Mouse (Mus musculus) thymus, postnatal 25 days (tissue): ENCODE results near the gene Plin4.

Source experiments
- DNase-seq: peaks from one replicate; pipeline ENCODE4 v3.0.0; 2022

Plin4 gene

GRCm38 (mm10) chr17:56109219-56110051 lies at the start of gene Plin4:
TSS of gene Plin4 (minus strand) at chr17:56109803.
- DNase-seq: no peak

- DNase-seq: no peak
These were observed 44.0 kb upstream of the Plin4 start for GRCm38 (mm10) chr17:56153643-56154042.

- DNase-seq: no peak
These were observed 40.3 kb upstream of the Plin4 start for GRCm38 (mm10) chr17:56149897-56150296.

GRCm38 (mm10) chr17:56148790-56149618 lies 39.4 kb upstream of the Plin4 start:
- no peak for DNase-seq

DNA sequence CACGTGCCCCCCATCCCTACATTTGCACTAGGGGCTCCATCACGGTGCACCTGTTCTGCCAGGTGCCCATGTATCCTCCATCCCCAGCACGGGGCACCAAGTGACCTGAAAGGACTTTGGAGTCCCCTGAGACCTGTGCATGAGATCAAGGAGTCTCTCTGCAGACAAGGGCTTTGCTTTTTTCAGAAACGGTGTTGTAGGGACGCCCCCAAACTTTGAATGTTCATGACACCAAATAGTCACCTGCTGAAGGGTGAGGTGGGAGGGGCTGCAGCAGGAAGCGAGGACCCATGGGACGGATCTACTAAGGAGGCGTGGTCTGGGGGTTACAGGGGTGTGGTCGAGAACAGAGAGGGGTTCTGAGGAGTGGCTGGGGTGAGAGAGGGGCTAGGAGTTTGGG lies 38.7 kb upstream of the Plin4 start:
- no peak for DNase-seq

GRCm38 (mm10) chr17:56147420-56147819 lies 37.8 kb upstream of the Plin4 start:
- no peak for DNase-seq

DNA sequence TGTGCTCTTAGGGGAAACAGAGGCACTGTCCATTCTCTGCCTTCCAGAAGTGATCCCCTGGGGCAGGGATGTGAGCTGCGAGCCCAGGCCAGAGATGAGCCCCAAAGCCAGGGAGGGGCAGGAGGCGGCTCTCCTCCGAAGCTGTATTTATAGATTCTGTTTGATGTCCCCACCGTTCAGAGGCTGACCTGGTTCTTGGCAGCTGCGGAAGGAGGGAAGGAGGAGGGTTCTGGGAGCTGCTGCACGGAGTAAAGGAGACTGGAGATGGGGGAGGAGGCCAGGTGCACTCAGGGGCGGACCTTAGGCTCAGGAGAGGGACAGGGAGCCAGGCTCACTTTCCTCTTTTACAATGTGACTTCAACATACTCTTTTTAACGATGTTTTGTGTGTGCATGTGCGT lies 36.5 kb upstream of the Plin4 start:
- DNase-seq: no peak

DNA sequence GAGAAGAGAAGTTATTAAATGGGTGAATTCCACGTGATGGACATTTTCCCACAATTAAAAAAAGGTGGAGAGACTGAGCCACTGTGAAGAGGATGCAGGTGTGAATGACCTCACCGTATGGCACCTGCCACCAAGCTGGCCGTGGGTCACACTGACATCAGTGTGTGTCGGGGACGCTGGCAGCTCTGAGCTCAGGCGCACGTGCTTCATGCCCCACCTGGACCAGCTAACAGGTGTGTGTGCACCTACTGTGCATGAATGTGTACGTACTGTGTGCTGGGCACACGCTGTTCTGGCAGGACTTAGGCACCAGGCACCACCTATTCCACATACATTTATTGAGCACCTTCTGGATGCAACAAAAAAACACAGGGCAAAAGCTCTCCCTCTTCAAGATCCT lies 34.9 kb upstream of the Plin4 start:
- DNase-seq: no peak

- DNase-seq: peak; percentile 48
These were observed 32.4 kb upstream of the Plin4 start for GRCm38 (mm10) chr17:56141702-56142605.

GRCm38 (mm10) chr17:56139858-56140595 lies 30.4 kb upstream of the Plin4 start, which contains the start of gene Sema6b:
TSS of gene Sema6b (minus strand) at chr17:56140343.
- DNase-seq: peak; percentile 77

DNA sequence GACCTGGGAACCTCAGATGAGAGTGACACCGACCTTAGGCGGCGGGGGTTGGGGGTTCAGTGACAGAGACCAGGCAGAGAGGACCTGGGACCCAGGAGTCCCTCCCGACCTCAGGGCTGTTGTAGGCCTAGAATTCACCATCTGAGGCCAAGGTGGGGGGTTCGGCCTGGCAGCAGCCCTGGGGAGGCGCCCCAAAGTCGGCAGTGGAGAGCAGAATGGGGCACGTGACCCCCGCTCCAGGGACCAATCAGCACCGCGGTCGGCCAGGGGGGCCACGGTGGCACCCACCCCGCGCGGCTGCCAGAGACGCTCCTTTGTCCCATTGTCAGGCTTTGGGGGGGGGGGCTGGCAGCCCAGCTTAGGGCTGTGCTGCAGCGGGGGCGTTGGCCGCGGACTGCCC lies 29.8 kb upstream of the Plin4 start:
- no peak for DNase-seq

DNA sequence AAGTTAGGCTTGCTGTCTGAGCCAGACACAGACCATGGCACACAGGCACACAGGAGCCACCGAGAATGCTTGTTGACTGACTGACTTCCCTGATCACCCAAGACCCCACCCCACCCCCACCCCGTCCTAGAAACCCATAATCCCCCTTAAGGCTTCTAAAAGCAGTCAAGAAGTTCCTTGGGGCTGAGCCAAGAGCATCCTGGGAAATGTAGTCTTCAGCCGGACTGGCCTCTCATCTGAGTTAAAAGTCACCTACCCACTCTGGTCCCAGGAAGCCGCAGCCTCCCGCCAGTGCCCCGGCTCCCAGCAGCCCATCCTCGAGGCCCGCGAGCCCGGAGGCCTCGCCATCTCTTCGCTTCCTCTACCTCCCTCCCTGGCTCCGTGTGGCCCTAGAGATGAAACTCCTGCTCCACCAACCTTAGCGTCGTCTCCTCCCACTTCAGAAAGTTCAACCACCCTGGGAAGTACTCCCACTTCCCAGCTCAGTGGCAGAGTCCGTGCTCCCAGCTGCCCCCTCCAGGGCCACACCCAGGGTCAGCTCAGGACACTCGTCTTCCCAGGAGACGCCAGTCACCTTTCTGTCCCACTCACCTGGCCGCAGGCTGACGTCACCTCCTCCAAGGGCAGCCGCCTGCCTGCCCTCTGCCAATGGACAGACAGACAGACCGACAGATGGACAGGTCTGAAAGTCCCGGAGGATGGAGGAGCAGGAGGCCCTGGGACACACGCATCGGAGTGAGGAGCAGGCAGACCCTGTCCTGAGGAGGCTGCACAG lies 28.4 kb upstream of the Plin4 start:
- DNase-seq: no peak

- no peak for DNase-seq
These were observed 27.0 kb upstream of the Plin4 start for GRCm38 (mm10) chr17:56136558-56136957.

DNA sequence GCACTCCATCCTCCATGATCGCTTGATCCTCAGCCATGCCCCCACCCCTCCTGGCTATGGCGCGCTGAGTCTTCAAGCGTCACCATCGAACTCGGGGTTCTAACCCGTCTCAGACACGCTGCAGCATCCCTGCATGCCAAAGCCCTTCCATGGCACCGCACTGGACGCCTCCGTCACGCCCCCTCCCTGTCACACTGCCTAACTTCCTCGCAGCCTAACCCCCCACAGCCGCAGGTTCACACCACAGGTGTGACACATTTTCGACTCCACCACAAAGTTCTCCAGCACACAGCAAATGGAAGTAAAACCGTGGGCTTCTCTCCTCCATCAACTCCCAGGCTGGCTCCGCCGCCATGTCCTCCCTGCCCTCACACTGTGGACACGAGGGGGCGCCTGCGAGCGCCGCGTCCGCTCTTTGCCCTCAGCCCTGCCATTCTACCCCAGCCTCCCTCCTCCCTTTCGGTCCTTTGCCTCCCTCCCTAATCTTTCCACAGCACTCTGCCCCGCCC lies 24.9 kb upstream of the Plin4 start:
- DNase-seq: peak; percentile 75

DNA sequence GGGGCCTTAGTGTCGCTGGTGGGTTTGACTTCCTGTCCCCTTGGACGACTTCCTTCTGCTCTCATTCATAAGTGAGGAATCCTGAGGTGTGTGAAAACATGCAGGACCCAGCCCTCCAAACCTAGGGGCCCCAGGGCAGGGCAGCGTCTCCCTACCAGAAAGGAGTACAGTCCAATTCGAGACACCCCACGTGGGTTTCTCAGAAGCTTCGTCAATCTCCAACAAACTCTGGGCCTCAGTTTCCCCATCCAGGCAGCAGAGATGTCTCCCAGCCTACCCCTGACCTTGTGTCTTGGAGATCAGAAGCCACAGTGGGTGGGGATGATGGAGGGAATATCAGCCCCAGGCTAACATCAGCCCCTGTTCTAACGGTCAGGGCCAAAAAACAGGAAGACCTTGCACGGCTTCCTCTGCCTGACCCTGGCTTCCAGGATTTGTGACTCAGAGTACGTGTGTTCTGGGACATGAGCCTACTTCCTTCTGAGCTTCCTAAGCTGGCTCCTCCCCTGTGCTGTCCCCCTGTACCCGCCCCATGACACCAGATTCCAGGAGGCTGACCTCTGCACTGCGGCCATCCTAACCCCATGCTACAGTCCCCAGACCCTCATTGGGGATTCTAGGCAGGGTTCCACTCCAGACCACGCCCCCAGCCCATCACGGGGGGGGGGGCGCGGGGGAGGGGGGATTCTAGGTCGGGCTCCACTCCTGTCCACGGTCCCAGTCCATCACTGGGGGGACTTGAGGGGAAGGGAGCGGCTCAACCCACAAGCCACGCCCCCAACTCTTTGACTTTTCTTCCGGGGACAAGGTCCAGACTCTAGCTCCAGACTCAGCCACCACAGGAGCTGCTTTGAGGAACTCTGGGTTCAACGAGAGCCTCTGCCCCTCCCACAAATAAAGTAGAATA lies 24.1 kb upstream of the Plin4 start:
- no peak for DNase-seq

GRCm38 (mm10) chr17:56132661-56133060 lies 23.1 kb upstream of the Plin4 start:
- peak; percentile 60 for DNase-seq

DNA sequence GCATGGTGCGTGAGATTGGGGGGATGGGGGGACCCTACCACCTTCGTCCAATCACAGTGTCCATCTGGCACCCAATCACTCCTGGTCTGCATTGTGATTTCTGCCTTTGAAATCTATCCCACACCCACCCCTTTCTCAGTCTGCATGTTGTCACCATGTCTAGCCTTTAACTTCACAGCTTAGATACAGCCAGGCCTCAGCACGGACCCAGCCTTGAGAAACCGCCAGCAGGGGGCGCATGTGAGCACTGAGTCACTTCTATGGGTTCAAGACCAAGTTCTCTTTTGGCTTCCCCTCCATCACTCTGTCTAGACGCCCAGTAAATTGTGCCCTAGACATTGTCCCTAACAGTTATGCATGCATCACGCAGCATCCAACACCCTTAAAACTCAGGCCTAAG lies 22.2 kb upstream of the Plin4 start:
- peak; percentile 72 for DNase-seq

GRCm38 (mm10) chr17:56131136-56131535 lies 21.5 kb upstream of the Plin4 start:
- no peak for DNase-seq

DNA sequence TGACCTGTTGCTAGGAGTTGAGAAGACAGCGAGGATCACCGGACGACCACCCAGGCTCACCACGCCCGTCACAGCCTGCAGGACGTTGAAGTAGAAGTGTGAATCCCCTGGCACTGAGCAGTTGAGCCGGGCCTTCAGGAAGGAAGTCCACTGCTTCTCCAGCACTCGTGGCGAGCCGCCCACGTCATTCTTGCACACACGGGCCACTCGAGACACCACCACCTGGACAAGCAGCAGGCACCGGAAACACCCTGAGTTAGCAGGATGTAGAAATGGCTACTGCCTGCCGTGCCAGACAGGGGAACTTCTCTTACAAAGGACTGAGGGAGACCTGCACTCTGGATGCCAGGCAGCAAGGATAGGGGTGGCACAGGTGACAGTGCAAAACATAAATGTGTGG lies 18.6 kb upstream of the Plin4 start:
- no peak for DNase-seq

DNA sequence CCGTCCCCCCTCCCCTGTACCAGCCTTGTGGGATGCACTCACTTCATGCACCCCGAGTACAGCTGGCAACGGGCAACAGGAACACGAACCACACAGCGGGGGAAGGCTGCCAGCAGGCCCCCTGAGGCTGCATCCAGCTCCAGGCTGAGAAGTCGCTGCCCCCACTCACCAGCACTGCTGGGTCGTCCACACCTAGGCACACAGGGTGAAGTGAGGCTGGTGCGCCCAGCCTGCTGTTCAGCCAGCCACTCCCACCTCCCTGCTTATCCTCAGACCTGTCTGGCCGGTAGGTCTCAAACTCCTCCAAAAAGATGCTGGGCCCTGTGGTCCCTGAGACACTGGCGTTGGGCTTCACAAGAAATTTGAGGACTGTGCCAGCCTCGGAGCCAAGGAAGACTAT lies 16.6 kb upstream of the Plin4 start:
- DNase-seq: no peak
